Mouse (Mus musculus): ENCODE measurements at regions not wholly inside any gene's neighbourhood (a gene's known extent, or its start where the extent isn't known, plus 50 kb on each side); places are given as distances from the start of the nearest gene placed in this dataset.

- no peak for DNase-seq
Observed at GRCm38 (mm10) chr3:50953456-50953855, 270.8 kb upstream of the Noct start.

- DNase-seq = no peak
Observed at GRCm38 (mm10) chr3:50970386-50970785, 253.9 kb upstream of the Noct start.

DNA sequence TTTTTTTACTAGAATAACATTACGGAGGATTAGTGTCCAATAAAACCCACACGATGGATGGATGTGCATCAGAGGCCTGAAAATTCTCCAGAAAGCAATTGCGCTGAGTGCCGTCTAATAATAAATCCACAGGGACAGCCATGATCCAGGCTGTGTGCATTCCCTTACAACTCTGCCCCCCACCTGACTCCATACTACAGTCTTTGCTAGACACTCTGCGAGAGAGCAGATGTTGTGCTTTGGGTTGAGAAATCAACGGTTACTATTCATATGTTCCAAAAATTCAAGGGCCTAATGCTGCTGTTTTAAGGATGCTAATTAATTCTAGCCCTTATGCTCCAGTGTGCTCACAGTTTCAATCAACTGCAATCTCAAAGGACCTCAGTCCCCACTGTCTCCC is 251.2 kb upstream of the Noct start:
- no peak for DNase-seq

DNA sequence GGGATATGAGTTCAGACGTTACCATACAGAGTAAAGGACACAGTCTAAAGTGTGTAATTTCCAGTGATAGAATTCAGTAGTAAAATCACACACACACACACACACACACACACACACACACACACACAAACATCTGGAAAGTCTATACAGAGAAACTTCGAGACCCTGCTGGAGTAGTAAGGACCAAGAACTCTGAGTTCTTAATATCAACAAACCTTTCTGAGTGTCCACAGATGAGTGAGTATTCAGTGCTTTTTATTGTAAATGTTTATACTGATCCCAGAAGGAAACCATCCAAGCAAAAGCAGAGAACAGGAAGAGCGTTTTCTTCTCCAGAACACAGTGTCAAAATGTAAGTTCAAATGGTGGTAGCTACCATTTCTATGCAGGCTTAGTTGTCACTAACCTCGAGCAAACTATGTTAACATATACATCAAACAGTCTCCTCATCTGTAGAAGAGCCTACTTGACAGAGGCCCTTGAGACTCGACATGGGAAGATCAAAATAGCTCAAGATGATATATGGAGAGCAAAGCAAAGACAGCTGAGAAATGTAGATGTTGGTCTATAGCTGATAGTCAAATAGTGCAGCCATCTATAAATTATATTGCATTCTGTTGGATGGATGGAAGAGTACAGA is 248.0 kb upstream of the Noct start:
- no peak for DNase-seq

DNA sequence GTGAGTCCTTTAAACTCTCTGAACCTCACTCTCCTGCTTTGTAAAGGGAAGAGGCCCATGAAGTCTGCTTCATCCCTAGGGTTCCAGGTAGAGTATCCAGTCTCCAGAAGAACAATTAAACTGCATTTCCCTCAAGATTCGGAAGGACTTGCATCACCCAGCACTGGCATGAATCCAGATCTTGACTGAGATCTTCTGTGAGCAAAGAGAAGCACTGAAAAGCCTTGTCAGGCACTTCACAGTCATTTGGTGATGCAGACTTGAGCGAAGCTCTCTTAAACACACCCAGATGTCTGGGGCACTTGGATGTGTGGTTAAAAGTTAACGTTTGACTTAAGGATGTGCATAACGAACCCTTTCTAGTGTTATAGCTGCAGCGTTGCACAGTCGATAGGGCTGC is 247.4 kb upstream of the Noct start:
- DNase-seq = no peak

GRCm38 (mm10) chr3:50978636-50979035 is 245.6 kb upstream of the Noct start:
- no peak for DNase-seq

- no peak for DNase-seq
Observed at GRCm38 (mm10) chr3:50979592-50979991, 244.7 kb upstream of the Noct start.

- DNase-seq = no peak
Observed at GRCm38 (mm10) chr3:50981751-50982150, 242.5 kb upstream of the Noct start.

DNA sequence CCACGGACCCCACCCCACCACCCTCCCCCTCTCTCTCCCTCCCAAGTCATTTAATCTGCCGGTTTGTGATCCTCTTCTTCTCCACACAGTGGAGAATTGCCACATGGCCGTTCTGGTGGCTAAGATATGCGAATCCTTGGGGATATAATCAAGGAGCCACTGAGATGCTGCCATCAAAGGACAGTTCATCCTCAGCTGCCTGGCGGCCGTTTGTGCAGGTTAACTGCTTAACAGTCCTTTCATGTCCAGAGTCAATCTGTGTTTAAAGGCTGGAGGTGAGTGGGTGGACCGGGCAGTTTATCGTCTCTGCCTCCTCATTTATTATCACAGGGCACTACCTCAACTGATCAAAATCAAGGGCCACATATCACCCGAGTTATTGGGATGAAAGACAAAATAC is 241.6 kb upstream of the Noct start:
- DNase-seq = no peak

DNA sequence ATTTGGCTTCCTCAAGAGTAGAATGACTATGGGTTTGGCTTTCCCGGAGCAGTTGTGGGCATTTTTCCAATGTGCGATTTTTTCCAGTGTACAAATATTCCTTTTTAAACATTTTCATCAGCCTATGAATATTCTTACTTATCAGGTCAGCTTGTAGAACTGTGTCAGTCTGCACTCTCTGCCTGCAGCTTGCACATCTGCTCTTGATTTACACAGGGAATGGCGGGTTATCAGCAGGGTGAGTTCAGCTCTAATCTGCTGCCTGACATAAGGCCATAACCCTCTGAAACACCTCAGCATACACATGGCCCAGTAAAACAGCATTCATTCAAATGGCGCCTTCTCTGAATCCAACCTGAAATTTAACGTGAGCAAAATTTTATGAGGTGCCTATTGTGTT is 241.1 kb upstream of the Noct start:
- DNase-seq = no peak

GRCm38 (mm10) chr3:50983962-50984765 is 240.1 kb upstream of the Noct start:
- DNase-seq = no peak

DNA sequence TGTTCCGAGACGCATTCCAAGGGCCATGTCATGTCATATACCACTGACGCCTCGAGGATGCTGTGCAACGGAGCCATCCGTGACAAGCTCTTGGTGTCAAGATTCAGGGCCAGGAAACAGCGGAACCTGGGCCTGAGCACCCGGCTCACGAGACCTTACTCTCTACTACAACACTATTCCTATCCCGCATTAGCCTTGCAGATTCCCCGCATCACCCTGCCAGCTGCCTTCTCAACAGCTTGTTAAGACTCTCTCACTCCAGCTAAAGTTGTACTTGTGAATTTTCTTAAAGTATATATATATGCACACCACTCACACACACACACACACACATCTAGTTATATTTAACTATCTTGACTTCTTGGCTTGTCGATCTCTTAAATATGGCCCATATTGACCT is 236.4 kb upstream of the Noct start:
- no peak for DNase-seq

DNA sequence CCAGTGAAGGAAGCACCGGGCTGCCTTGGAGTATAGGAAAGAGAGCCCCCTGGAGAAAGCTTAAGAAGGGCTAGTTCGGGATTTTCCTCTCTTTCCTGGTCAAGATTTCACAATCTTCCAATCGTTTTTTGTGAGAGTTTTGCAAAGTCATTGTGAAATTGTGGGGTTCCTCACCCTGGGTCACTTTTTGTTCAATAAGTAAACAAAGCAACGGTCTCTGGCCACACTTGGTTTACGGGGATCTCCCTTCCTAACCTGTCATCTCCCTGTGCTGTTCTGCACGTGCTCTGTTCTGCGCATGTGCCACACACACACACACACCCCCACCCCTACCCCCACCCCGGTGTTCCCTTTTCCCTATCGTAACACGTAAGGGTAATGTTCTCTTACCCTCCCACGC is 233.4 kb upstream of the Noct start:
- no peak for DNase-seq

GRCm38 (mm10) chr3:50992581-50993313 is 231.5 kb upstream of the Noct start:
- no peak for DNase-seq

GRCm38 (mm10) chr3:50999745-51000144 is 224.5 kb upstream of the Noct start:
- DNase-seq = no peak

DNA sequence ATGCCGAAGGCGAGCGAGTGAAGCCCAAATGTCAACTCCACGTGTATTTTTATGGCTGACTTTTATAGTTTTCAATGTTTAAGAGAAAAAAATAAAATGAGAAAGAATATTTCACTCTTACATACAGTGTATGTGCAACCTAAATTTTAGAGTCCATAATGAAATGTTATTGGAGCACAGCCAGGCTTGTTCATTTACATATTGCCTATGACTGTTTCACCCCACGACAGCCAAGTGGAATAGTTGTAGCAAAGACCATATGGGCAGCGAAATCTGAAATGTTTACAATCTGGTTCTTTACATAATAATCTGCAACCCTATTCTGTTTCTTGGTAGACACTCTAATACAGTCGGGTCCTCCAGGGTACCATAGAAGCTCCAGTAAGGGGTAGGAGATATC is 223.3 kb upstream of the Noct start:
- DNase-seq = no peak

GRCm38 (mm10) chr3:51002662-51003061 is 221.6 kb upstream of the Noct start:
- DNase-seq = no peak

- DNase-seq = no peak
Observed at GRCm38 (mm10) chr3:51003506-51004170, 220.6 kb upstream of the Noct start.

GRCm38 (mm10) chr3:51004216-51004615 is 220.0 kb upstream of the Noct start:
- DNase-seq = no peak

GRCm38 (mm10) chr3:51009098-51009497 is 215.1 kb upstream of the Noct start:
- DNase-seq = no peak

- DNase-seq = no peak
Observed at GRCm38 (mm10) chr3:51019650-51020346, 204.4 kb upstream of the Noct start.

- DNase-seq = no peak
Observed at GRCm38 (mm10) chr3:51024655-51025054, 199.6 kb upstream of the Noct start.

GRCm38 (mm10) chr3:51031821-51032220 is 192.4 kb upstream of the Noct start:
- DNase-seq = no peak

Data from cerebellum, adult 9-10 months (tissue).